Mouse (Mus musculus): ENCODE measurements at regions not wholly inside any gene's neighbourhood (a gene's known extent, or its start where the extent isn't known, plus 50 kb on each side); places are given as distances from the start of the nearest gene placed in this dataset.
A peak's percentile ranks its signal among the peaks of the same experiment; 100 is the strongest.

DNA sequence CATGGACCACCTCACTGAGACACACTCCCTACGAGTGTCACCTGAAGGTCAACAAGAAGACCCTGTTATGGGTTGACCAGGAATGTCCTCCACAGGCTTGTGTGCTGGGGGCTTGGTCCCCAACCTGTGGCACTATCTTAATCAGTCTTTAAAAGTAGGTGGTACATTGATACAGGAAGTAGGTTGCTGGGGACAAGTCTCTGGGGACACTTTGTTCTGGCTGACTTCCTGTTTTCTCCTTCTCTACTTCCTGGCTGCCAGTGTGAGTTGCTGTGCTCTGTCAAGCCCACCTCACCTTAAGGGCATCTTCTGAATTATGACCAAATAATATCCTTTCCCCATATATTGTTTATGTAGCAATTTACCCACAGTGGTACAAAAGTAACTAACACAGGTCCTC is 96.1 kb downstream of the Cct6b start:
- DNase-seq (ENCODE audit: low spot score) = no peak

DNA sequence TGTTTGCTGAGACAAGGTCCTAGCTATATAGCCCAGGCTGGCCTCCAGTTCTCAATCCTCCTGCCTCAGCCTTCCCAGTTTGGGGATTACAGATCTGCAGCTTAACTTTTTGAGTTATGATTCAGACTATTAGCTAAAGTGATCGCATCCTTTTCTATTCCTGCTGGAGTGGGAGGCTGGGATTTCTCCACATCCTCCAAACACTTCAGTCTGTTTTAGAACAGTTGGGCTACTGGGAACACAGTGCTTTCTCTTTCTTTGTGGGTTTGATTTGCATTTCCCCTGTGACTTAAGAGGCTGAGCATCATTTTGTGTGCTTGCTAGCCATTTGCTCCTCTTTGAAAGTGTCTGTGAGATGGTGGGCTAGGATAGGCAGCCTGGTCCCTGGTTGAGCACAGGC is 100.0 kb downstream of the Cct6b start:
- DNase-seq (ENCODE audit: low spot score) = no peak

DNA sequence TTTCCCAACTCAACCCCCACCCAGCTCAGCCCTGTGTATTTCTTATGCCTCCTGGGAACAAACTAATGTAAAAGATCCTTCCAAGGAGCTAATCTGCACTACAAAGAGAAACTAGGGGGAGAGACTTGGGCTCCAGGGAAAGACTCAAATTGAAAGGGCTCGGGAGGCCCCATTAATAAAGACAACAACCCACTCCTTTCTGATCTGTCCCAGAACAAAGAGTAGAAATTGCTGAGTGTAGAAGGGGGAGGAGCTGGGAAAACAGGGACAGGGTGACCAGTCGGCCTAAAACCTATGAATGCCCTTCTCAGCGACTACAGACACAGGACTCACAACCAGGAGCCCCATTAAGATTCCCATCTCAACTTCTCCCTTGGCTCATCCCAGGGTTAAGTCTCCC is 102.0 kb downstream of the Cct6b start:
- no peak for DNase-seq (ENCODE audit: low spot score)

DNA sequence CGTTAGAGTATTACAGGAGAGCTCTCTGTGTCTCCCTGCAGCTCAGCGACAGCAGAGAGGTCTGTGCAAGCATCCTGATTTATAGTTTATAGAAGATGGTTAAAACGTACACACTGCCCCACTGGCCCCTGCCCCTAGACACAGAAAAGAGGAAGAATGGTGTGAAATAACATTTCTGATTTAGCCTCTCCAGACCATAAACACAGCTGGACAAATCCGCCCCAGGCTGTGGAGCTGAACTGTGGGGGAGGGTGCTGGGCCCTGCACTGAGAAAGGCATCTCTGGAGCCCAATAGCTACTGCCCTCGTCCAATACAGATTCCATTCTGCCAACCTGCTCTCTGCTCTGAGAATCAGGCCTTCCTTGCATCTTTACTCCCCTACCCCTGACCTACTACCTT is 112.4 kb downstream of the Cct6b start:
- no peak for DNase-seq (ENCODE audit: low spot score)

DNA sequence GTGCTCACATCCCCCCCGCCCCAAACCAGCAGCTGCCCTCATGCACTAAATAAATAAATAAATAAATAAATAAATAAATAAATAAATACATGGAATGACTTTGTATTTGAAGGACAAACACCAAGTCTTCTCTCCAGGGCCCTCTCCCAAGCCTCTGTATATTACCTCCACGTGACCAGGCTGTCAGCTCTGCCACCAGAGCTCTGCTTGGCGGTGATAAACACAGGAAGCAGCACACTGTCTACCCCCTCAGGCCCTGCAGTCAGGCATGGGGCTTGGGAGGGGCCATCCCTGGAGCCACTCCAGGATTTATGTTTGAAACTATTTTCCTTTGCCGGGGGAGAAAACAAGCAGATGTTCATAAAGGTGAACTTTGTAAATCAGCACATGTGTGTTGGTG is 125.6 kb downstream of the Cct6b start:
- no peak for DNase-seq (ENCODE audit: low spot score)

DNA sequence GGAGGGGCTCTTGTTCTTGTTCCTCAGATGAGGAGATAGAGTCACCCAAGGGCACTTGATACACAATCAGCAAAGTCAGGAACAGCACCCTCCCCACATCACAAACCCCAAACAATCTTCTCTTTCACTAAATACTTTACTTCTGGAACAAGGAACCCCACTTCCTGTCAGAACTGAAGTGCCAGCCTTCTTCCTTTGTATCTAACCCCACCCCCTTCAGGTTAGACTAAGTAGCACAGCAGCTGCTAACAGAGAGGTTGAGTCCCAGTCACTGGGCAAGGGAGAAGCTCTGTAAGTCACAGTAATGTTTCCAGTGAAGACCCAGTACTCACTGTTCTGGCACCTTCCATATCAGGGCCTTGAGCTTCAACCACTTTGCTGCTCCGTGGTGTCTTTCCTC is 131.9 kb downstream of the Cct6b start:
- no peak for DNase-seq (ENCODE audit: low spot score)

DNA sequence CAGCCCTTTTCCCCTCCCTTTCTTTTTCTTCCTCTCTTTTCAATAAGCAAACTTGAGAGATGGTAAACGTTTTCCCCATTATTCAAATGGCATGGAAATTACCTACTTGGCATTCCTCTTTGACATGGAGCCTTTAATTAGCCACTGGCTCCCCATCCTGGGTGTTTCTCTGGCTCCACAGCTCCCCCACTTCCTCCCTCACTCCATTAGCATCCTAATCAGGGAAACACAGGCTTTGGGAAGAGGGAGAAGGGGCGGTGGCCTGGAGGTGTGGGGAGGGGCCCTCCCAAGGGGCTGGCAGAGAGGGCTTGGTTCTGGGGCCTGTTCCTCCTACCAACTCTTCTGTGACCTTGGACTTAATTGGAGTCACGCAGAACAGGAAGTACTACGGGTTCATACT is 132.7 kb downstream of the Cct6b start:
- no peak for DNase-seq (ENCODE audit: low spot score)

DNA sequence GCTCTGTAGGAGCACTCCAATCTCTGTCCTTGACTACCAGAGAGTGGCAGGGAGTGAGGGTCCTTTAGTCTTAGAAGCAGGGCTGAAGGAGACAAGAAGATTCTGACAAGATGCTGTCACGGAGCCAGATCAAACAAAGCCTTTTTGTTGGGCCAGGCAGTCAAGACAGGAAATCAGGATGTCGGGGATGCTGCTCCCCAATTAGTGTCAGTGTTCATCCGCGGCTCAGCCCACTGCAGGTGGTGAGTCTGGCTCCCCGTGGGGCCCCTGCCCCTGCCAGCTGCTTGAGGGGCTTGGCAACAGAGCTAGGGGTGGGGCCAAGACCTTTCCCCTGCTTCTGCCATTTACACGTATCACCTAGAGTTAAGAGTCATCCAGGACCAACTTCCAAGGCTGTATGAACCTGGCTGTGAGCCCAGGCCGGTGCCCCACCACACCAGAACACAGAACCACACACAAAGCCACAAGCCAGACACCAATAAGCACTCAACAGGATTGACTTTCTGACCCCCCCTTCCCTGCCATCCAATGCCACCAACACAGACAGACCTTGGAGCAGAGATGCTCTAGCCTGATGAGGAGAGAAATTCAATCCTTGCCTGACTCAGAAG is 137.5 kb downstream of the Cct6b start:
- no peak for DNase-seq (ENCODE audit: low spot score)

DNA sequence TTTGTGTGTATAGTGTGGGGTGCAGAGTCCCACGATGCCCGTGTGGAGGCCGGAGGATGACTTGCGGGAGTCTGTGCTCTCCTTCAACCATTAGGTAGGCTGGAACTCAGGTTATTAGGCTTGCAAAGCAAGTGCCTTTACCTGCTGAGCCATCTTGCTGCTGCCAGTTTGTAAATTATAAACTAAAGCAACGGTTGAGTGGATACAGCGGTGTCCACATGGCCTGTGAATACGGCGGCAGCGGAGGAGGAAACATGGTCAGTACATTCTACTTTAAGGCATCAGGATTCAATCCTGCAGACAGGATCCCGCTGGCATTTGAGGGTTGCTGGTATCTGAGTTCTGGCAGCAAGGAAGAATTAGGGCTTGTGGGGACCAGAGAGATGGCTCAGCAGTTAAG is 143.1 kb downstream of the Cct6b start:
- no peak for DNase-seq (ENCODE audit: low spot score)

DNA sequence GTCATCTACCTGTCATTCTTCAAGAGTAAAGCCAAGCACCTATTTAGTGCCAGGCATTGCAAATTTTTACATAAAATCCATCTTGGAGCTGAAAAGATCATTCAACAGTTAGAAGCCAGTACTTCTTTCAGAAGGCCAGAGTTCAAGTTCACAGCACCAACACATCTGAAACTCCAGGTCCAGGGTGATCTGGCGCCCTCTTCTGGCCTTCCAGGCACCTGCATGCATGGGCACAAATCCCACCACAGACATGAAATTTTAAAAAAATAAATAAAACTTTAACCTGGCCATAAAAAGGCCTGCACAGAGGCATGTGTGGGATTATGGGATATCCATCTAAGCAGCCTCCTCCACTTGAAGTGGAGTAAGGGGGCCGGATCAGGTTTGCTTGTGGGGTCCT is 144.7 kb downstream of the Cct6b start:
- DNase-seq (ENCODE audit: low spot score) = no peak

DNA sequence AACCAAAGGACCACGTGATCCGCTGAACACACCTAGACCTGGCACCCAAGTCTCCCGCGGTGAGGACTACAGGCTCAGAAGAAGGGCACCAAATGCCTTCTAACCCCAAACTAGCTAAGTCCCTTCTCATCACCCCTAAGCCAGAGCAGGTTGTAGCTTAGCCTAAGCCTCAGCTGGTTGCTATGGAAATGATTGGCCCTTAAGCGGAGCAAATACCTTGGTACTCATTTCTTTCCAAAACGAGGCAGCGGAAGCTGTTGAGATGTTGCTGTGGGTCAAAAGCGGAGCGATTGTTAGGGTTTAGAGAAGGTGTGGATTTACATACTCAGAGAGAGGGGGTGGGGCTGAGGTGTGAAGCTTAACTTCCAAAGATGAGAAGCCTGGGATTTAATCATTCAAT is 145.7 kb downstream of the Cct6b start:
- DNase-seq (ENCODE audit: low spot score) = no peak

DNA sequence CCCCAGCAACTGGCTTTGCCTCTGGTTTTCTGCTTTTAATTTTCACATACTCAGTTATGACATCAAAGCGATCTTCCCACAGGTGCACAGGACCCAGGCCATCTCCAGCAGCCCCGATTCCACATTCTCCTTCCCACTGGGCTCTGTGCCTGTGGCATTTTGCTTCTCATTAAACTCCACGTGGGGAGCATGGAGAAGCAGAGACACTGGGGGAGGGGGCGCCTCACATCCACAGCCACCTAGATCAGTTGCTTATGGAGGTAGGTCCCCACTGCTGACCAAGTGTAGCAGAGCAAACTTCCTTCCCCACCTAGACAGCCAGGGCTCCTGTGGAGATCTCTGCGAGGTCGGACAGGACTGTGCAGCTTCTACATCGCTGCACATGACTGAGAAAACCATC is 147.3 kb downstream of the Cct6b start:
- DNase-seq (ENCODE audit: low spot score) = no peak

DNA sequence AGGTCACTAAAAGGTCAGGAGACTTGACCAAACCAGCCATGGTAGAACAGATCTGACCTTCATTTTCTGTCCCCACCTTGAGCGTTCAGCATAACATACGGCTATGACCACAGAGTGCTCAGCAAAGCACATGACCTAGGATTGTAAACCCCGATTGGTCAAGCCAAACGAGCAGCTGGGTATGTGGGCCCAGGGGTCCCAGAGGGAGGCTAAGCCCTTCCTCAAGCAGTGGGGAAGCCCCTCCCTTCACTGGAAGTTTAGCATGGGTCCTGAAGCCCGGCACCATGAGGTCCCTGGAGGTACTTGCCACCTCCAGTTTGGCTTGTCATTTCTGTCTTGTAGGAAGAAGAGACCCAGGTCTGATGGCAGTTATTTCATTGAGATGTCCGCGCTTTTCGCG is 149.8 kb downstream of the Cct6b start:
- DNase-seq (ENCODE audit: low spot score) = no peak

DNA sequence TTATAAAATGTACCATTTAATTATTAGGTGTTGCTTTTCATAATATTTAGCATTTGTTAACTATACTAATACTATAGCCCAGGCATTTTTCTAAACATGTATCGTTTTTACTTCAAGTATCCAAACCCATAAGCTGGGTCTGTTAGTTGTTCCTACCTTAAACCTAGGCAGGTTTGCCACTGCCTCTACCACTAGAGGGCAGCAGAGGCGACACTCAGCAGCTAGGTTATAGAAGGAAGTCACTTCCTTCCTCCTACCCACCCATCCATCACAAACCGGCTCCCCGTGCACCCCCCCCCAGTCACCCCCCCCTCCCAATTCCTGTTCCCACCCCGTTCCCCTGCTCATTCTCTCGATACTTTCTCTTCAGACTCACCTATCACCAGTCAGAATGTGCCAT is 150.6 kb downstream of the Cct6b start:
- peak; percentile 31 for DNase-seq (ENCODE audit: low spot score)

DNA sequence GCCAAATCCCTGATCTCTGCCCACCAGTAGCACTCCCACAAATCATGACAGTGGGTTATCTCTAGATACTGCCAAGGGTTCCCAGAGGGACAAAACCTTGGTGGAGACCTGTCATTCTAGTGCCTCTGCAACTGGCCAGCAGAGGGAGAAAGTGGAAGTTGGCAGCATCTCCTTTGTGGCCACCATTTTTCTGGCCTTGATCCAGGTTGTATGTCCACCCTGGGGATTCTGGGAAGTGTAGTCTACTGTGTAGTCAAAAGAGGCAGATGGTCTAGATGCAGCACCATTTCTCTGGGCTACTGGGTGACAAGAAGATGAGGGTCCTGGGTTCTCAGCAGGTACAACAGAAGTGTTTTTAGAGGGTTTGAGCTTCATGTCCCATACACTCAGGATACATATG is 152.1 kb downstream of the Cct6b start:
- DNase-seq (ENCODE audit: low spot score) = peak; percentile 43

DNA sequence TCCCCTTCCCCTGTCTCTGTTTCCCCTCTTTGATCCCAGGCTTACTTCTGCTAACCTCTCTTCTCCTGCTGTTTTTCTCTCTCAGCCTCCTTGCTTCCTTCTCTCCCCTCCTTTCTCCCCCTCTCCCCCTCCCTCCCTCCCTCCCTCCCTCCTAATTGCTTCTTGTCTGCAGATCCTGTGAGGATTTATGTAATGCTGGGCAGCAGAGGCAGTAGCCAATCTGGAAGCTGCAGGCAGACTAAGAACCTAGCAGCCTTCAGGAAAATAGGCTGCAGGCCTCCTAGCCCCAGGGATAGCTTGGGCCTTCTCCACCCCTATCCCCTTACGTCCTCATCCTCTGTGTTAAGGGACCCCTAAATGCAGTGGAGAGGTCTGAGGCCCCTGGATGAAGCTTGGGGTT is 155.2 kb downstream of the Cct6b start:
- DNase-seq (ENCODE audit: low spot score) = no peak

DNA sequence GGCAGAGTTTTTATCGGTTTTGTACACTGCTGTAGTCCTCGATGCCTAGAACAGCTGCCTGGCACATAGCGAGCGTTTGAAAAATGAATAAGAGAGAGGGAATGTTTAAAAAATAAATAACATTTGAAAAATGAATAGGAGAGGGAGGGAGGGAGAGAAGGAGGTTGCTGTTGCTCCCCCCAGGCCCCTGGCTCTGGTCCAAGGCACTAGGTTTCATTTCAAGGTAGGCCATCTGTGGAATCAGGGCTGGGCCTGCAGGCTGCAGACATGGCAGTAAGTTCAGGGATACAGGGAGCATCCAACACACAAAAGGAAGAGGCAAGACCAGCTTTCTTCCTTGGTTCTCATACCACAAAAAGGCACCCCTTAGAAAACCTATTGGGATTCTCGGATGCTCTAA is 156.5 kb downstream of the Cct6b start:
- DNase-seq (ENCODE audit: low spot score) = no peak

DNA sequence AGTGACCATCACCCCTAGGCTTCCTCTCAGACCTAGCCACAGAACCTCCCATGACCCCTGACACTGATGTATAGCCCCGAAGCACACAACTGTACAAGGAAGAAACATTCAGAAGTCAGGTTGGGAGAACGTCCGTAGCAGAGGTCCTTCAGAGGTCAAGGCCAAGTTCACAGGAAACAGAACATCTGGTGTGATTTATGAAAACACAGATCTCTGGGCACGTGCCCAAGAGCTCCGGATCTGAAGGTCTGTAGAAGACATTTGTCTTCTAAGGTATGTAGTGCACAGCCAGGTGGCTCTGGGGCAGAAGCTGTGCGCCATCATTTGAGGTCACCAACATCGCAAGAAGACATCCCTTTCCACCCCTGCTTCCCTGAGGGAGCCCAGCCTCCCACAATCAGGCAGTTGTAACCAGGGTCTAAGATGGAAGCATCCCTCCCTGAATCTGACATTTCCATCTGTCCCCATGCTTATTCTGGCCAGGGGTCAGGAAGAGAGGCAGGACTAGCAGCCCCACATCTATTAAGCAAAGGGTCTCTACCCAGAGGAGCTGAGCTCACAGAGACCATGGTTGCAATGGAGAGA is 159.8 kb downstream of the Cct6b start:
- DNase-seq (ENCODE audit: low spot score) = no peak

DNA sequence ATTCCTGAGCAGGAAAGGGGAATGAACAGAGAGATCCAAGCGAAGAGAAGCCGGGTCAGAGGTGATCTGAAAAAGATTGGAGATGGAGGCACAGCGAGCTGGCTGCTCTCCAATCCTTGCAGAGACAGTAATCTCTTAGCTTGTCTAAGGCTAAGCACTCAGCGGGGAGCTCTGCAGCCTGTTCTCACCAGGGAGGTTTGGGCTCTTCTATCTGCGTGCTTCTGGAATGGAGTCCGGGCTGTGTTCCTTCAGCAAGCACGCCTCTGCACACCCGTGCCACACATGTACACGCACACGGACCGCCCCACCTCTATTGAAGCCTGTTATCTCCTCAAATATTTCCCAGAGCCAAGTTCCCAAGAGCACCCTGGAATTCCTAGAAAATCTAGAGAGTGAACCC is 161.3 kb downstream of the Cct6b start:
- peak; percentile 20 for DNase-seq (ENCODE audit: low spot score)

DNA sequence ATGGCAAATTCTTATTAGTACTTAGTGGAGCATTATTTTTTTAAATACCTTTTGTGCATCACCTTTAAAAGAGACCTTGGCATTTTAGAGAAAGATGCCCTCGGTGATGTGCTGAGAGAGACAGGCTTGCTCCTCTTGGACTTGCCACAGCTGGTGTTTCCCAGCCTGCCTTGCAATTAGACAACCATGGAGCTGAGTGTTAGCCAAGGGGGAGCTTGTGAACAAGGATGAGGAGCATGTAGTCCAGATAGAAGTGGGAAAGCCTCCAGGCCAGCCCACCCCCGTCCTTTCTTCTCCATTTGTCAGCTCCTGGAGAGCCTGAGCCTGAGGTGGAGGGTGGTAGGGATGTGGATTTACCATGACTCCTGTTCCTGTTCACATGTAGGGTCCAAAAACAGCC is 161.9 kb downstream of the Cct6b start:
- no peak for DNase-seq (ENCODE audit: low spot score)

DNA sequence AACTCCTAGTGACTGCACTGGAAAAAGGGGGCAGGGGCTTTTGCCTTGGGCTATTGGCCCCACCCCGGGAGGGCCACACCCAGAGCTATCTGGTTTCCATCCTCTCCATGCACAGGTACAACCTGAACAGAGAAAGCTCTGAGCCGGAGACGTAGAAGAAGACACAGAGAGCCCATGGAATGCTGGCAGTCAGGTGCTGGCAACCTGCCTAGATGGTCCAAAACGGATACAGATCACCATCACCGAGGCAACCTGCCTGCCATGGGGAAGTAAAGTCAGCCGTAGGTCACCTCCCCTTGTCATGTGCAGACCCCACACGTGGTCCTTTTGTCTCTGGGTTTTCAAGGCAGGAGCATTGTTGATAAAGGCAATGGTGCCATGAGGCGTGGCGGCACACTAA is 164.0 kb downstream of the Cct6b start:
- no peak for DNase-seq (ENCODE audit: low spot score)

DNA sequence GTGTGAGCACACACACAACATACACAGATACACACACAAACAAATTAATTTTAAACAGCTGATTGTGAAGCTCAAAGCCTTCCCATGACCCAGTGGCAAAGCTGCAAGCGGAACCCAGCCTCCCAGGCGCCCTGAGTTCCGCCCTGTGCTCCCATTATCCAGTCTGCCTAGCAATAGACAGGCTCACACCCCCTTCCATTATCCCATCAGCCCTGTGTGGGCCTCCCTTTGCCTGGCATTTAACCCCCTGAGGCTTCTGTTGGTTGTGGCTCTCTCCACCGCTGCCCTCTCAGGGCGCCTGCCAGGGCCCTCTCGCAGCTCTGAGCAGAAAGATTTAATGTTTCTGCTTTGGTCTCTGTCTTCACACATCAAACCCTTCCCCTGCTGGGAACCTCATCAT is 166.4 kb downstream of the Cct6b start:
- no peak for DNase-seq (ENCODE audit: low spot score)

DNA sequence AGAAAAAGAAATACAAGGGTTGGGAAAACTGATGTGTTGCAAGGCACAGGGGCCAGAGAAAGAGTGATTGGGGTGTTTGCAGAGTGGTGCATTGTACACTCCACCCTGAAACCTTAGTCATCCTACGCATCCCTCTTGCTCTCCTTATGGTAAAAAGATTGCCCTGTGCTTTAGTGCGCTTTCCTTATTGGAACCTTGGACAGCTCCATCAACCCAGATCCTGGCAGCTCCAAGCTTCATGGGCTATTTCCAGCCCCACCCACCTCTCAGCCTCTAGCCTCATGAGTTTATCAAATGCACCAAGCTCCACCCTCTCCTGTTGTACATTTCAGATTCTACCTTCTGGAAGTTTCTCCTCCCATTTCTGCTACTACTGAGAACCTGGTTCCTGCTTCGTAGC is 167.3 kb downstream of the Cct6b start:
- no peak for DNase-seq (ENCODE audit: low spot score)

DNA sequence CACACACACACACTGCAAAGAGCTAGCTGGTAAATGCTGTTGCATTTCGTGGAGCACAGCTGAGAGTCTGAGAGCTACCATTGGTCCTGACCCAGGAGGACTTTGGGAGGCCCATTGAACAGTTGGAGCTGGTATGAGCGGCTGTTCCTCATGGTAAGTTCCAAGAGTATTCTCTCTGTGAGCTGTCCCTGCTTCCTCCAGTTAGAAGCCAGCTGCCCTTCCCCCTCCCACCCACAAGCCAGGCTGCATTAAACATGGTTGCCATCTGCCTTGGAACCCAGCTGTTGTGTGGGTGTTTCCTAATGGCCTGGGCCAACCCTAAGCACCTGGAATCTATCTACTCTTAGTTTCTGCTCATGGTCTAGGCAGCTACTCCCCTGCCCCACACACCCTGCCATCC is 174.4 kb downstream of the Cct6b start:
- DNase-seq (ENCODE audit: low spot score) = no peak

DNA sequence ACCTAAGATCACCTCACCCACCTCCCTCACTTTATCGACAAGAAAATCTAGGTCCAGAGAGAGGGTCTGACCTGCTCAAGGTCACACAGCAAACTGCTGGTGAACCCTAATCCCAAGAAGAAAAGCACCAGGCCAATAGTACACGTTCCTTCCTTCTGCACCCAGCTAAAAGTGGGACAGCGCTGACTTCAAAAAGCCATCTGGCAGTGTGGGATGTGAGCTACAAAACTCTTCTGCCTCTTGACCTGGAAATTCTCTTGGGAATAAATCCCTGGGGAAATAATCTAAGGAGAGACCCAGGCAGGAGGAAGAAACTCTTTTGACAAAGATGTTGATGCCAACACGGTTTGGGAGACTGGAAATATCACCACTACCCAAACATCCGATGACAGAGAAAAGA is 175.4 kb downstream of the Cct6b start:
- DNase-seq (ENCODE audit: low spot score) = no peak
